Mouse (Mus musculus) embryonic facial prominence, embryonic 10.5 days (tissue): ENCODE results near the gene Pde4dip. TPM values are rescaled to one million over a fixed set of nuclear protein-coding genes. Genes with fewer than 3 reads are reported as not detected.

ENCODE experiments used
- DNase-seq: peaks from one replicate; pipeline ENCODE4 v3.0.0-alpha.2; 2017; ENCODE audit warnings: low spot score
- H3K27ac ChIP-seq: fragments of 300-500 bp; sonication (generic); replicated peaks from 2 replicates; pipeline ENCODE4 v1.5.1; 2016; ENCODE audit warnings: mild to moderate bottlenecking
- H3K27me3 ChIP-seq: fragments of 300-500 bp; sonication (generic); replicated peaks from 2 replicates; pipeline ENCODE4 v1.6.1; 2016; ENCODE audit warnings: low read depth, mild to moderate bottlenecking; ENCODE audit not compliant: poor library complexity, severe bottlenecking
- H3K36me3 ChIP-seq: fragments of 300-500 bp; sonication (generic); replicated peaks from 2 replicates; pipeline ENCODE4 v1.6.1; 2016; ENCODE audit warnings: mild to moderate bottlenecking, moderate library complexity
- H3K4me1 ChIP-seq: fragments of 300-500 bp; sonication (generic); 2 replicates; pipeline ENCODE4 v1.6.1; 2016
- H3K4me3 ChIP-seq: fragments of 300-500 bp; sonication (generic); 2 replicates; pipeline ENCODE4 v1.5.1; 2016; ENCODE audit warnings: mild to moderate bottlenecking, moderate library complexity
- H3K9me3 ChIP-seq: fragments of 300-500 bp; sonication (generic); 2 replicates; pipeline ENCODE4 v1.6.1; 2016; ENCODE audit warnings: mild to moderate bottlenecking
- WGBS: fragments of 180-500 bp; shearing (Covaris S2); methylation state at CpG from one replicate; pipeline ENCODE4 v1.1.7; 2016; 5-methylcytosine and 5-hydroxymethylcytosine counted together
- polyA plus RNA-seq: library from polyadenylated mRNA; unstranded; fragments of >200 nt; fragmentation: Nextera tagmentation; extraction: Ambion mirVana; gene quantifications from 2 replicates; pipeline ENCODE4 v1.2.1, GENCODE M21; 2016

The Pde4dip gene
- polyA plus RNA-seq, 1 experiment from 2014 or later = 28.2 TPM

DNA sequence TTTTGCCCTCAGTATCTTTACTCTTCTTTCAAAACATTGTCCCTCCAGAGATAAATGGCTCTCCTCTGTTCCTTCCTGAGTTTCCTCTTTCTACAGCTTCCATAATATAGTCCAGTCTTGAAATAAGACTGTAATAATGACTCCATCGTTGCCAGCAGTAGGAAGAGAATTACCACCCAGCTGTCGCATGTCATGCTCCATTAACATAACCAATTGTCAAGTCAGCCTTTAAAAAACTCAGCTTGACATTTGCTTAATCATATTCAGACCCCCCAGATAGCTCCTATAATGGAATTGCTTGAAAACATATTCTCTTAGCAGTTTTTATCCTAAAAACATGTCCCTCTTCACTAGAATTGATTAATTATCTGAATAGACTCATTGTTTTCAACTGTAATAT, 58.4 kb downstream of the Pde4dip start:
- Histone ChIP-seq H3K27me3 (peaks cover 2% of the 10 kb centered on the region), H3K36me3 (no peaks in the 10 kb centered on the region), H3K4me1 (peaks cover 10% of the 10 kb centered on the region), H3K4me3 (no peak overlapping the region), H3K27ac (no peak overlapping the region), H3K9me3 (no peaks in the 10 kb centered on the region)
- DNase-seq = no peak
- 58% methylated on average over 2 of the region's 2 CpGs for WGBS

DNA sequence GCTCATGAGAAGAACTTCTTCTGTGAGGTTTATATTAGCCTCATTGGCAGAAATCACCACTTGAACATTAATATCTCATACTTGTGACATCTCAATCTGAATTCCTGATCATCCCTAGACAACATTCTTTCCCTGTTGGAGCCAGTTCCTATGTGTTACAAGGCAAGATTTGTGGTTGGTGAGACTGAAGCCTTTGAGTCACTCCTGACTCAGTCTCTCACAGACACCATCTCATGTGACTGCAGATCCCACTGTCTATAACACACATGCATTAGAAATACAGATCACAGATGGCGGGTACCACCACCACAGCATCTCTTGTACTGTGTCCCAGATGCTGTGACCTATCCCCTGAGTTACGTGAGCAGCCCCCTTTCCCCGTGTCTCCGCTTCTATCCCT, 60.2 kb downstream of the Pde4dip start:
- Histone ChIP-seq H3K27me3 (peaks cover 21% of the 10 kb centered on the region), H3K27ac (no peak overlapping the region), H3K36me3 (no peaks in the 10 kb centered on the region), H3K9me3 (no peaks in the 10 kb centered on the region), H3K4me3 (no peak overlapping the region), H3K4me1 (peaks cover 27% of the 10 kb centered on the region)
- DNase-seq = no peak
- WGBS = 89% methylated on average over 4 of the region's 4 CpGs

DNA sequence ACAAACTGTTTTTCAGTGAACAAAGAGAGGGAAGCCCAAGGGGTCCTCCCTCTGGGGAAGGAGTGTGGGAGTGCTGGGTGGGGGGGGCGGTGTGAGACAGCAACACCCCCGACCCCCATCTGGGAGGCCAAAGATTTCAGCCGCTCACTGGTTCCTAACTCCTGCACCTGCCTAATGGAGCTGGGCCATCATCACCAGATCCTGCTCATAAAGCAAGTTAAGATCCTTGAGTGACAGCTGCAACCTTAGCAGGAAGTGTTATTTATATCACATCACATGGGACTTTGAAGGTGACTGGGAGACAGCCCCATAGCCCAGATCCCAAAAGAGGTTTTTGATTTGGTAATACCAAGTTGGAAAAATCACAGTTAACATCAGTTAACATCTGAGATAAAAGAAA, 63.3 kb downstream of the Pde4dip start:
- Histone ChIP-seq H3K9me3 (no peaks in the 10 kb centered on the region), H3K27me3 (peaks cover 29% of the 10 kb centered on the region), H3K27ac (no peak overlapping the region), H3K4me3 (0 out of 2 replicates have a peak overlapping the region, but pooled peaks have one; percentile 68), H3K36me3 (no peaks in the 10 kb centered on the region), H3K4me1 (peaks cover 18% of the 10 kb centered on the region)
- WGBS = 14% methylated on average over 3 of the region's 3 CpGs
- no peak for DNase-seq

DNA sequence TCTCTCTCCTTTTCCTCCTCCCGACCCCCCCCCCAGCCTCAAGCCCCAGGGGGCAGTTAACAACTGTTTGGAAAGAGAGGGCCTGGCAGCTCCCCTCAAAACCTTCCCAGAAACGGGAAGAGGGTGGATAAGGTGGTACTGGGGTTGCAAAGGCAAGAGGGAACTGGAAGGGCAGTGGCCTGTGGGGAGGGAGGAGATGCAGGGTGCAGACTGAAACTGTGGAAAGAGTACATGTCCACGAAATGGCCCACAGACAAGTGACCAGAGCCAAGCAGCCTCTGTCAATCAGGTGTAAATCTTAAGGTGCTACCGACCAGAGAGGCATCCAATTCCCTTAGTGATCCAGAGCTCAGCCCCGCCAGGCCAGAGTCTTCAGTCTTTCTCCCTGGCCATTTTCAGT, 63.8 kb downstream of the Pde4dip start:
- peak overlapping the region; percentile 68 for H3K4me3 ChIP-seq
- H3K27me3 ChIP-seq = peaks cover 29% of the 10 kb centered on the region
- peaks cover 18% of the 10 kb centered on the region for H3K4me1 ChIP-seq
- WGBS = 5% methylated on average over 4 of the region's 5 CpGs
- H3K36me3 ChIP-seq = no peaks in the 10 kb centered on the region
- no peak for DNase-seq
- no peaks in the 10 kb centered on the region for H3K9me3 ChIP-seq
- peak overlapping the region; percentile 68; the same call in 1 of the 2 replicates for H3K27ac ChIP-seq

DNA sequence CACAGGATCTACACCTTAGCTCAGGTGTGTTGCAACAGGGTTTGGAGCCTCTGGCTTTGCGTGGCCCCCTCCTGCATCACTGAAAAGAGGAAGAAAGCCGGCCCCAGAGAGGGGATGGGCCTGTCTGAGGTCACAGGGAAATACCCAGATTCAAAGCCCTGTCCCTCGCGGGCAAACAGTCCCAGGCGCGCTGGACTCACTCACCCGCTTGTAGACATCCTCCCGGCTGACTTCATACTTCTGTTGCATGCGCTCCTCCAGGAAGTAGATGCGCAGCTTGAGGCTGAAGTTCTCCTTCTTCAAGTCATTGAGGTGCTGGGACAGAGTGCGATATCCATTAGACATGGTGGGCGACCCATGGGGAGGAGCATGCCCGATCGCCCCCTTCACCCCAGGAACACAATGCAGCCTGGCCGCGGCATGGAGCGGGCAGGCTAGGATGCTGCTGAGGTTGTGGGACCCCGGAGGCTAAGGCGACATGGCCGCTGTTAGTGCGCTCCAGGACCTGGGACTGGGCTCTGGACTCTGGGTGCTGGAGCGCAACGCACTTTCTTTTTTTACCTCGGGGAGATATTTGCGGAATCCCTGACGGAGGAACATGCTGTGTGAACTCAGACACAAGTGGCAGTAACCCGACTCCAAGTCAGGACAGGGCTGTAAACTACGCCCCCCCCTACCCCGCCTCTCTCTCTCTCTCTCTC, 64.3 kb downstream of the Pde4dip start:
- 1% methylated on average over 29 of the region's 29 CpGs for WGBS
- Histone ChIP-seq H3K4me1 (peaks cover 22% of the 10 kb centered on the region), H3K4me3 (peak overlapping the region; percentile 68), H3K27ac (peak overlapping the region; percentile 68), H3K9me3 (no peaks in the 10 kb centered on the region), H3K27me3 (peaks cover 29% of the 10 kb centered on the region), H3K36me3 (no peaks in the 10 kb centered on the region)
- peak; percentile 68 for DNase-seq

DNA sequence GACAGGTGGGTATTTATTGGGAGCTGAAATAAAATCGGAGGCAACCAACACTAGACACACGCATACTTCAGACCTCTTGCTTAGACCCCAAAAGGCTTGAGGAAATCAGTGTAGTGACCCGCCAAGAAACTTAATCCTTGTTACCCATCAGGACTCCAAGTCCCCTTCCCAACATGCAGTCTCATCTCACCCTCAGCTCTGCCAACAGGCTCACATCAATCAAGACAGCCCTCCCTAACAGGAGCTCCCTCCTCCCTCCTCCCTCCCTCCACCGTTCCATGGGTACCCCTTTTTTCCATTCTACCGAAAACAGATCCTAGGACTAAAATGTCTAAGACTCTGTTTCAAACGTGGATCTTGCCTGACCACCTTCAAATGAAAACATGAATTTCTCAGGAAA, 65.1 kb downstream of the Pde4dip start:
- no peak for DNase-seq
- peaks cover 29% of the 10 kb centered on the region for H3K27me3 ChIP-seq
- H3K27ac ChIP-seq = no peak overlapping the region
- H3K36me3 ChIP-seq = no peaks in the 10 kb centered on the region
- H3K4me1 ChIP-seq = peaks cover 27% of the 10 kb centered on the region
- 17% methylated on average over 6 of the region's 6 CpGs for WGBS
- H3K9me3 ChIP-seq = no peaks in the 10 kb centered on the region
- H3K4me3 ChIP-seq = peak overlapping the region; percentile 68

DNA sequence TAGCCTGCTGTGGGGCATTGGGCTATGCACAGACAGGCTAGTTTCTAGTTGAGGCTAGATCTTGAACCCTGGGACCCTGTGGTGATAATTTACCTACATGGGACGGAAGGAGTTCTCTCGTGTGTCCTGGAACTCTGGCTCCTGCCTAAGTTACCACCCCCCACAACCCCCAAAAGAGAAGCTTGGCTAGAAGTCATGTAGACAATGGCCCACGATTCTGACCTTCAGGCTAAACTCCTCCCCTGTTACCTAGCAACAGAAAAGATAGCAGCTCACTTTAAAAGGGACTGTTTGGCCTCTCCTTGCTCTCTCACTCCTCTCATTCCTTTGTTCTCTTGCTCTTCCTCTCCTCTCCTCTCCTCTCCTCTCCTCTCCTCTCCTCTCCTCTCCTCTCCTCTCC, 69.5 kb downstream of the Pde4dip start:
- H3K36me3 ChIP-seq = no peaks in the 10 kb centered on the region
- 62% methylated on average over 3 of the region's 3 CpGs for WGBS
- no peak for DNase-seq
- H3K27me3 ChIP-seq = peaks cover 16% of the 10 kb centered on the region
- H3K9me3 ChIP-seq = no peaks in the 10 kb centered on the region
- H3K4me3 ChIP-seq = no peak overlapping the region
- peaks cover 16% of the 10 kb centered on the region for H3K4me1 ChIP-seq
- no peak overlapping the region for H3K27ac ChIP-seq

DNA sequence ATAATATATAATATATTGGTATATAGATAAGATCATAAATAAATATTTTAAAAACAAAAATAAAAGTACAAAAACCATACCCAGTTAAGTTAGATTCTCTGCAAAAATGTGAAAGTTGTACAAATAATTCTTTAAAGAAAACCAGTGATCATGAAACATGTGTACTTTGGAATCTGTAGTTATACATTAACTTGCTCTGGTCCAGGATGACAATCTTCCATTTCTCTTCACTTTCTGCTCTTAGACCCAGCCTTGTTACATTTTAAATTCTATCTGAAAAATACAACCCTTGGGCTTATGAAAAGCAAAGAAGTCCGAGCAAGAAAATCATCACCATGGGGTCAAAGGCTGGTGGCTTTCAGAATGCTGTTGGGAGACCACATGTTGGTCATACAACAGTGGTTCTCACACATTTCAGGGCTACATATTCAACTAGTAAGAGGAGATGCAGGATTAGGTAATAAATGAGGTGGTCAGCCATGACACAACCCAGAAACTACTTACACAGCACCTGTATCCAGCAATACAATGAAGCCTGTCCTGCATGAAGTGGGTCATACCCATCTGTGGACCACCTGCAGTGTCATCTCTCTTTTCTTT, 70.0 kb downstream of the Pde4dip start:
- 81% methylated on average over 1 of the region's 1 CpGs for WGBS
- H3K9me3 ChIP-seq = no peaks in the 10 kb centered on the region
- no peak overlapping the region for H3K27ac ChIP-seq
- no peak overlapping the region for H3K4me3 ChIP-seq
- no peaks in the 10 kb centered on the region for H3K36me3 ChIP-seq
- DNase-seq = no peak
- H3K27me3 ChIP-seq = peaks cover 10% of the 10 kb centered on the region
- H3K4me1 ChIP-seq = peaks cover 10% of the 10 kb centered on the region

DNA sequence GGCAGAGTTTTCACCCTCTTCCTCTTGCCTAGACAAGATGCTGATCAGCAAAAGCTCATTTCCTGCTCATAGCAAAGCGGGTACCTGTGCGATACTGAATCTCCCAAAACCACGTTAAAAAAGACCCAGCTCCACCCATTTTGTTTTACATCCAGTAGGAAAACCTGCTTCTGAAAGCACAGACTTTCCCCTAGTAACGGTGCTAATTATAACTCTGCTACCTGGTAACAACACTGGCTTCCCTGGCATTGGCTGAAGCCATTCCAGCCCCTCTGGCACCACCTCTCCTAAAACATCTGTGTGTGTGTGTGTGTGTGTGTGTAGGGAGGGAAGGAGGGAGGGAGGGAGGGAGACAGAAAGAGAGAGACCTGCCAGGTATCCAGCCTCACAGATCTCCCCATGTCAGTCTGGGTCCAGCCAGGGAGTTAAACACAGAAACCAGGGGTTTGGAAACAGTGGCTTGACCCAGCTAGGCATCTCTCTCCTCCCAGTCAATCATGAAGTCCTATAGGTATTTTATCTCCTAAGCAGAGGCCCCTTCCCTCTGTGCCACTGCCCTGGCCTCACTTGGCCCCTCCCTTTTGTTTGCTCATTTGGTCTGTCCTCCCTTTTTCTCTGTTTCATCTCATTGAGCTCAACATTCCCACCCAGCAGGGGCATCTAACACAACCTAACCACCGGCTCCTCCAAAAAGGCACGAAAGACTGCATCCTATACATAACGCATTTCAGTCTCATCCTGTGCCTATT, 76.7 kb downstream of the Pde4dip start:
- no peak for DNase-seq
- Histone ChIP-seq H3K27ac (no peak overlapping the region), H3K9me3 (no peaks in the 10 kb centered on the region), H3K27me3 (no peaks in the 10 kb centered on the region), H3K36me3 (no peaks in the 10 kb centered on the region), H3K4me3 (no peak overlapping the region), H3K4me1 (peaks cover 16% of the 10 kb centered on the region)
- WGBS = 29% methylated on average over 7 of the region's 7 CpGs

DNA sequence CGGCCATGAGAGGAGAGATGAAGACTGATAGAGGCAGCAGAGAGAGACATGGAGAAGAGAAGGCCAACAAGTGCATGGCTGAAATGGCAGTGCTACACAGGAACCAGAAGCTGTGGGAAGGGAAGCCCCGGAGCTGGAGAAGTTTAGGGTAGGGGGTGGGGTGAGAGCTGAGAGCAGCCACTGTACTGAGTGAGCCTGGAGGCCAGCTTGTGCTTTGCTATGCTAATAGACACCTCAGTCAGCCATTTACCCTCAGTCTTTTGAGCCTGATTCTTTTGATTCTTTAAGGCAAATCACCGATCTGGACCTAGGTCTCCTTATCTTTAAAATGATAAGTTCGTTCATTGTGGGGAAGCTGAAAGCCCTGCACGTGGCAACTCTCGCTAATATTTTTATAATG, 77.3 kb downstream of the Pde4dip start:
- Histone ChIP-seq H3K9me3 (no peaks in the 10 kb centered on the region), H3K4me3 (no peak overlapping the region), H3K4me1 (peaks cover 16% of the 10 kb centered on the region), H3K27ac (no peak overlapping the region), H3K36me3 (no peaks in the 10 kb centered on the region), H3K27me3 (no peaks in the 10 kb centered on the region)
- 20% methylated on average over 6 of the region's 6 CpGs for whole genome bisulfite sequencing
- DNase-seq = no peak

DNA sequence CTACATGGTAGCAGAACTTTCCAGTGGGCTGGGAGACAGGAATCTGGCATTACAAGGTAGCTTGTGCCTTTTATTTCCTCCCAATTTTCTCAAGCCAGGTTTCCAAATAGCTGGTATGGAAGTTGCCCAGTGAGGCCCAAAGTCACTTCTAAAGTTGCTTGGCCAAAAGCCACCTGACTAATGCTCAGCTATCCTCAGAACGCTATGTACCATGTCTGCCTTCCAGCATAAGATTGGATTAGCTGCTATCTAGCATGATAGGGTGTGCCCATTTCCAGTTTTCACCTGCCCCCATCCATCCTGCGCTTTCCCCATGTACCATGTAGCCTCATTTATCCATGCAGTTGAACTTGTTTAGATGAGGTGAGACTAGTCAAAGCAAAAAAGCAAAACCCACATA, 78.2 kb downstream of the Pde4dip start:
- Histone ChIP-seq H3K27ac (no peak overlapping the region), H3K36me3 (no peaks in the 10 kb centered on the region), H3K4me3 (no peak overlapping the region), H3K9me3 (no peaks in the 10 kb centered on the region), H3K27me3 (no peaks in the 10 kb centered on the region), H3K4me1 (peaks cover 16% of the 10 kb centered on the region)
- 94% methylated on average over 2 of the region's 2 CpGs for WGBS
- no peak for DNase-seq

DNA sequence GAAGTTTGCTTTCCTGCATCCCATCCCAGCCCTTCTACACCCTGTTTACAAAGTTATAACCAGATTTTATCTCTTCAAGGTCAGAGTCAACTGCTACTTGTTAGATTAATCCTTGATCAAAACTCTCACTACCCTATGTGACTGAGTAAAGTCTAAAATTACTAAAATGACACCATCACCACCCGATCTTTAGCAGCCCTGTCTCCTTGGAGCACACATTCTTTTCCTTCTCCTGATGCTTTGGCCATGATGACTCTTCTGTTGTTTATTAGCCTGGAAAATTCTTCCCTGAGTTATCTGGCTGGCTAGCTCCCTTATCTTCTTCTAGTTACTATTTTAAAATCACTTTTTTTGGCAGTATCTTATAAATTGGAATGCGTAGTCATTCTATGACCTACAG, 82.9 kb downstream of the Pde4dip start:
- WGBS = 90% methylated on average over 2 of the region's 2 CpGs

DNA sequence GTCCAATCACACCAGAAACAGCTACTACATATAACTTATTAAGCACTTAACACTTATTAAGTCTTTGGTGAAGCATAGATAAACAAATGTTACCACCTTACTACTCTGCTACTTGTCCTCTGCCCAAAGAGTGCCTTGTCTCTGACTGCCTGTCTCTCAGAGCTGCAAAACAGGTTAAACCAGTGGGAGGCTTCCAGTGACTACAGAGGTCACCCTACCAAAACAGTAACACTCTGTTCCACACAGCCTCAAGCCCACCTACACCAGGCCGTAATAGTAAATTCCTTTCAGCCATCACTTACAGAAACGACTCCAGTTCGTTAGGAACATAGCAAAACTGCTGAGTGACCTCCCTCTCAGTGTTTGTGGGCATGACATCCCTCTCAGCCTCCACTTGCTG, 84.8 kb downstream of the Pde4dip start:
- Histone ChIP-seq H3K27ac (no peak overlapping the region), H3K4me3 (no peak overlapping the region), H3K27me3 (no peaks in the 10 kb centered on the region), H3K4me1 (peaks cover 8% of the 10 kb centered on the region; the same call in 1 of the 2 replicates), H3K36me3 (no peaks in the 10 kb centered on the region), H3K9me3 (no peaks in the 10 kb centered on the region)
- DNase-seq = no peak
- 37% methylated on average over 3 of the region's 3 CpGs for WGBS

More for the DNA sequence above, 82.9 kb downstream of the Pde4dip start:
- no peaks in the 10 kb centered on the region for H3K27me3 ChIP-seq
- no peak overlapping the region for H3K4me3 ChIP-seq
- H3K4me1 ChIP-seq = peaks cover 10% of the 10 kb centered on the region; the same call in 1 of the 2 replicates
- no peak overlapping the region for H3K27ac ChIP-seq
- DNase-seq = no peak
- no peaks in the 10 kb centered on the region for H3K9me3 ChIP-seq
- H3K36me3 ChIP-seq = no peaks in the 10 kb centered on the region
